Comparison of ENCODE assay signal across 8 mouse cellular contexts in the genomic region with DNA sequence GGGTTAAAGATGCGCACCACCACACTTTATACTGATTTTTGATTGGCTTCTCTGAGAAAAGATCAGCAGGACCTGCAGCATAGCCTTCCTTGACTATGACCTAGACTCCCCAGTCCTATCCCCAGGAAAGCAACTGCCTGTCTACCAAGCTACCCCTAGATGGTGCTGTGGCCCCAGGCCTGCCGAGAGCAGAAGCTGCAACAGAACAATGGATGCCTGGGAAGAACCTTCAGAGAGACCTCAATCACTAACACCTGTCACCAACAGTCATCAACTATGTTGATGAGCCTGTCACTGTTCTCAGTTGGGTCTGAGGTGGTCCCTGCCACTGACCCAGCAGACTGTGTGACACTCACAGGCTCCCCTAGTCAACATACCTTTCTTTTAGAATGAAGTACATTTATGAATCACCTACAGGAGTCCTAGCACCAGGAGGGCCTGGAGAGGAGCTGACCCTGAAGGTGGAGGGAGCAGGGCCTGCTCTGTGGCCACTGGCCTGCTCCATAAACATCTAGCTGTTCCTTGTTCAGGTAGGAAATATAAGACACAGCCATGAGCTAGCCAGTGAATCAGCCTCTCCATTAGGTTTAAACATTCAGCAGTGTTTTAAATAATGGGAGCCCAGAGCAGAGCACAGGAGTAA. TPM values are rescaled to one million over a fixed set of nuclear protein-coding genes. Genes with fewer than 3 reads are reported as not detected.
DNase-seq lines count a peak whose midpoint lies in the region; ATAC-seq and TF ChIP-seq lines count a peak whose summit lies in the region.

No protein-coding gene starts in this region.

- H3K27me3 ChIP-seq in E14TG2a.4 (ENCODE audit: insufficient read depth, low read length): no peaks in the 10 kb centered on the region
- H3K27me3 ChIP-seq in heart, embryonic 15.5 days: no peaks in the 10 kb centered on the region

- peaks cover 50% of the 10 kb centered on the region for H3K4me1 ChIP-seq in E14TG2a.4 (replicated peaks; ENCODE audit: low read depth, low read length)
- peaks cover 12% of the 10 kb centered on the region; the same call in 1 of the 2 replicates for H3K4me1 ChIP-seq in heart, embryonic 15.5 days (replicated peaks)

- 28% methylated on average over 2 of the region's 2 CpGs for WGBS in heart, embryonic 15.5 days

- H3K9me3 ChIP-seq in E14TG2a.4 (ENCODE audit: low read length): no peaks in the 10 kb centered on the region
- H3K9me3 ChIP-seq in heart, embryonic 15.5 days (replicated peaks): no peaks in the 10 kb centered on the region

- H3K27ac ChIP-seq in heart, embryonic 15.5 days: no peak overlapping the region; the same call in 1 of the 2 replicates

- H3K9ac ChIP-seq in heart, embryonic 15.5 days: no peak overlapping the region

- no peak overlapping the region for H3K4me3 ChIP-seq in E14TG2a.4 (replicated peaks; ENCODE audit: low read length)
- H3K4me3 ChIP-seq in heart, embryonic 15.5 days: no peak overlapping the region

- H3K4me2 ChIP-seq in heart, embryonic 15.5 days: no peak overlapping the region

- peaks cover 38% of the 10 kb centered on the region for H3K36me3 ChIP-seq in E14TG2a.4 (ENCODE audit: insufficient read depth, low read length)
- H3K36me3 ChIP-seq in heart, embryonic 15.5 days: peaks cover 8% of the 10 kb centered on the region; the same call in 1 of the 2 replicates

- peak; percentile 83 for DNase-seq in ZHBTc4 (ENCODE audit: low read depth, low spot score)
- peak; percentile 89 for DNase-seq in embryo, embryonic 10 days (ENCODE audit: low spot score)
- peak; percentile 82 for DNase-seq in kidney, postnatal 10 days
- DNase-seq in lung, postnatal 10 days: peak; percentile 81
- DNase-seq in retina, embryonic 14.5 days (ENCODE audit: low spot score): peak; percentile 90
- peak; percentile 66 for DNase-seq in yolk sac, embryonic 10.5 days (ENCODE audit: low spot score)

- ATAC-seq in heart, embryonic 15.5 days (replicated peaks; ENCODE audit: insufficient number of reproducible peaks, insufficient read depth, low FRiP score, low read depth): peak; percentile 50; the same call in 1 of the 2 replicates

- TF ChIP-seq CTCF in E14TG2a.4 (conservative IDR thresholded peaks at IDR 0.05; ENCODE audit: low read length): peak; percentile 89

RNA-seq across cellular contexts. Expression of gene Wfikkn1, which starts 13.4 kb away (rescaled TPM):
- polyA plus RNA-seq in heart, embryonic 15.5 days (2015; fragmentation: Nextera tagmentation; extraction: Ambion mirVana): 0.24 and 0.28 TPM in 2 replicates

RNA-seq across cellular contexts. Expression of gene Mettl26, which starts 19.2 kb away (rescaled TPM):
- 29.3 and 35.1 TPM in 2 replicates for polyA plus RNA-seq in heart, embryonic 15.5 days (2015; fragmentation: Nextera tagmentation; extraction: Ambion mirVana)

RNA-seq across cellular contexts. Expression of gene Rab40c, which starts 25.4 kb away (rescaled TPM):
- 12.1 and 18.0 TPM in 2 replicates for polyA plus RNA-seq in heart, embryonic 15.5 days (2015; fragmentation: Nextera tagmentation; extraction: Ambion mirVana)

RNA-seq across cellular contexts. Expression of gene Mcrip2, which starts 25.5 kb away (rescaled TPM):
- 176 and 203 TPM in 2 replicates for polyA plus RNA-seq in heart, embryonic 15.5 days (2015; fragmentation: Nextera tagmentation; extraction: Ambion mirVana)

RNA-seq across cellular contexts. Expression of gene Wdr90, which starts 32.8 kb away (rescaled TPM):
- 12.1 and 18.5 TPM in 2 replicates for polyA plus RNA-seq in heart, embryonic 15.5 days (2015; fragmentation: Nextera tagmentation; extraction: Ambion mirVana)
